Mouse (Mus musculus) lung, adult 2 months (tissue): ENCODE results near the gene Uvssa.

Experiments
- CTCF ChIP-seq: fragments of 200-500 bp; IDR thresholded peaks from 2 replicates; pipeline ENCODE4 v1.5.1; 2011; ENCODE audit warnings: mild to moderate bottlenecking, low read length, control low read depth; ENCODE audit not compliant: insufficient read depth
- POLR2A ChIP-seq: fragments of 200-500 bp; IDR thresholded peaks from 2 replicates; pipeline ENCODE4 v1.6.1; 2011; ENCODE audit warnings: low read depth, mild to moderate bottlenecking, control low read depth, low read length, borderline replicate concordance; ENCODE audit errors: extremely low read depth

- TF ChIP-seq CTCF (no peak), POLR2A (no peak)
Measured at GRCm38 (mm10) chr5:33352273-33352645, 26.1 kb upstream of the Uvssa start.
